Mouse (Mus musculus) limb, embryonic 12.5 days (tissue): ENCODE measurements around the gene Adgrl1. TPM values are rescaled to one million over a fixed set of nuclear protein-coding genes. Genes with fewer than 3 reads are reported as not detected.

Experiments used
- ATAC-seq: fragments of 200-750 bp; cut with Nextera tagmentation; 2 replicates; pipeline ENCODE4 v1.8.0; 2017; ENCODE audit warnings: low read depth, moderate TSS enrichment; ENCODE audit not compliant: insufficient number of reproducible peaks, insufficient read depth, low FRiP score, low TSS enrichment
- H3K27ac ChIP-seq: fragments of 300-500 bp; sonication (generic); 2 replicates; pipeline ENCODE4 v1.5.1; 2016; ENCODE audit warnings: mild to moderate bottlenecking, moderate library complexity
- H3K27me3 ChIP-seq: fragments of 300-500 bp; sonication (generic); 2 replicates; pipeline ENCODE4 v1.6.1; 2016; ENCODE audit warnings: mild to moderate bottlenecking, moderate library complexity
- H3K36me3 ChIP-seq: fragments of 300-500 bp; sonication (generic); 2 replicates; pipeline ENCODE4 v1.6.1; 2016; ENCODE audit warnings: mild to moderate bottlenecking, moderate library complexity
- H3K4me1 ChIP-seq: fragments of 300-500 bp; sonication (generic); replicated peaks from 2 replicates; pipeline ENCODE4 v1.6.1; 2016
- H3K4me2 ChIP-seq: fragments of 300-500 bp; sonication (generic); 2 replicates; pipeline ENCODE4 v1.6.1; 2016; ENCODE audit warnings: mild to moderate bottlenecking, moderate library complexity
- H3K4me3 ChIP-seq: fragments of 300-500 bp; sonication (generic); replicated peaks from 2 replicates; pipeline ENCODE4 v1.5.1; 2016; ENCODE audit warnings: mild to moderate bottlenecking
- H3K9ac ChIP-seq: fragments of 300-500 bp; sonication (generic); replicated peaks from 2 replicates; pipeline ENCODE4 v1.6.1; 2016; ENCODE audit warnings: mild to moderate bottlenecking, moderate library complexity
- H3K9me3 ChIP-seq: fragments of 300-500 bp; sonication (generic); 2 replicates; pipeline ENCODE4 v1.6.1; 2016; ENCODE audit warnings: mild to moderate bottlenecking, moderate library complexity
- WGBS: fragments of 180-500 bp; shearing (Covaris S2); methylation state at CpG from one replicate; pipeline ENCODE4 v1.1.7; 2016; 5-methylcytosine and 5-hydroxymethylcytosine counted together
- polyA plus RNA-seq: library from polyadenylated mRNA; unstranded; fragments of >200 nt; fragmentation: Nextera tagmentation; extraction: Ambion mirVana; gene quantifications from 2 replicates; pipeline ENCODE4 v1.2.1, GENCODE M21; 2016

Adgrl1 gene
- polyA plus RNA-seq, 1 experiment from 2014 or later: 32.7 TPM

GRCm38 (mm10) chr8:83902961-83903666, 3.2 kb downstream of the Adgrl1 start:
- H3K4me2 ChIP-seq: peak overlapping the region; percentile 84
- H3K4me1 ChIP-seq: peaks cover 44% of the 10 kb centered on the region
- peak overlapping the region; percentile 99 for H3K4me3 ChIP-seq
- peak overlapping the region; percentile 83 for H3K27ac ChIP-seq
- peaks cover 28% of the 10 kb centered on the region for H3K36me3 ChIP-seq
- H3K27me3 ChIP-seq: no peaks in the 10 kb centered on the region
- H3K9ac ChIP-seq: peak overlapping the region; percentile 28; the same call in 1 of the 2 replicates
- ATAC-seq: no peak
- WGBS: 4% methylated on average over 13 of the region's 13 CpGs
- no peaks in the 10 kb centered on the region for H3K9me3 ChIP-seq

- Histone ChIP-seq H3K27me3 (no peaks in the 10 kb centered on the region), H3K9ac (no peak overlapping the region), H3K4me1 (peaks cover 28% of the 10 kb centered on the region), H3K4me2 (no peak overlapping the region), H3K27ac (no peak overlapping the region), H3K36me3 (peaks cover 40% of the 10 kb centered on the region), H3K9me3 (no peaks in the 10 kb centered on the region), H3K4me3 (no peak overlapping the region)
- ATAC-seq: no peak
- WGBS: 90% methylated on average over 6 of the region's 6 CpGs
Measured at GRCm38 (mm10) chr8:83908583-83908982, 8.7 kb downstream of the Adgrl1 start.

GRCm38 (mm10) chr8:83909311-83909710, 9.4 kb downstream of the Adgrl1 start:
- Histone ChIP-seq H3K27me3 (no peaks in the 10 kb centered on the region), H3K27ac (no peak overlapping the region), H3K36me3 (peaks cover 40% of the 10 kb centered on the region), H3K9me3 (no peaks in the 10 kb centered on the region), H3K4me1 (peaks cover 21% of the 10 kb centered on the region), H3K9ac (no peak overlapping the region), H3K4me2 (no peak overlapping the region), H3K4me3 (no peak overlapping the region)
- ATAC-seq: no peak
- WGBS: 52% methylated on average over 8 of the region's 8 CpGs

GRCm38 (mm10) chr8:83911809-83912731, 12.2 kb downstream of the Adgrl1 start:
- Histone ChIP-seq H3K9me3 (no peaks in the 10 kb centered on the region), H3K4me3 (no peak overlapping the region), H3K4me2 (no peak overlapping the region), H3K9ac (no peak overlapping the region), H3K36me3 (peaks cover 29% of the 10 kb centered on the region), H3K27ac (no peak overlapping the region), H3K4me1 (peaks cover 20% of the 10 kb centered on the region), H3K27me3 (no peaks in the 10 kb centered on the region)
- ATAC-seq: no peak
- WGBS: 75% methylated on average over 5 of the region's 5 CpGs

DNA sequence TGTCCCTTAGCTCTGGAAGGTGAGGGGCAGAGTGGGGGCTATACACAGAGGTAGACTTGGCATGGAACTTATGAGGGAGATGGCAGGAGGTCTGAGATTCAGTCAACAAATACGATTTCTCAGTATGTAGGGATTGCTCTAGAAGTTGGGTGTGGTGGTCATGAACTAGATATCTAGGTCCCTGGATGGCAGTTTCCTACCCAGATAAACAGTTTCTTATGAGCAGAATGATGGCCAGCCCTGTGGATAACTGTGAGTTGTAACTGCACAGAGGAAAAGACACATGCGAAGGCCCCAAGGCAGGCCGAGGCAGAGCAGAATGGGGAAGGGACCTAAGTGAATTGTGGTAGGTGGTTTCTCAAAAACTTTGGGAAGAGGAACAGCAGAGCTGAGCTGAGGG, 14.3 kb downstream of the Adgrl1 start:
- ATAC-seq: no peak
- Histone ChIP-seq H3K4me3 (no peak overlapping the region), H3K9ac (no peak overlapping the region), H3K4me1 (peaks cover 20% of the 10 kb centered on the region), H3K27ac (no peak overlapping the region), H3K36me3 (peaks cover 39% of the 10 kb centered on the region), H3K9me3 (no peaks in the 10 kb centered on the region), H3K27me3 (no peaks in the 10 kb centered on the region), H3K4me2 (no peak overlapping the region)
- 89% methylated on average over 3 of the region's 3 CpGs for WGBS

- Histone ChIP-seq H3K36me3 (peaks cover 41% of the 10 kb centered on the region), H3K9ac (no peak overlapping the region), H3K4me3 (no peak overlapping the region), H3K4me2 (no peak overlapping the region), H3K27me3 (no peaks in the 10 kb centered on the region), H3K27ac (no peak overlapping the region), H3K4me1 (peaks cover 20% of the 10 kb centered on the region), H3K9me3 (no peaks in the 10 kb centered on the region)
- ATAC-seq: no peak
- 36% methylated on average over 5 of the region's 5 CpGs for WGBS
Measured at GRCm38 (mm10) chr8:83914860-83915259, 15.0 kb downstream of the Adgrl1 start.

GRCm38 (mm10) chr8:83916015-83916414, 16.1 kb downstream of the Adgrl1 start:
- Histone ChIP-seq H3K36me3 (peaks cover 51% of the 10 kb centered on the region), H3K27me3 (no peaks in the 10 kb centered on the region), H3K4me1 (peaks cover 20% of the 10 kb centered on the region), H3K4me3 (no peak overlapping the region), H3K9ac (no peak overlapping the region), H3K9me3 (no peaks in the 10 kb centered on the region), H3K4me2 (no peak overlapping the region), H3K27ac (no peak overlapping the region)
- WGBS: 82% methylated on average over 5 of the region's 5 CpGs
- ATAC-seq: no peak

GRCm38 (mm10) chr8:83917566-83917965, 17.7 kb downstream of the Adgrl1 start:
- Histone ChIP-seq H3K4me2 (no peak overlapping the region), H3K4me3 (no peak overlapping the region), H3K4me1 (peaks cover 11% of the 10 kb centered on the region), H3K9ac (no peak overlapping the region), H3K9me3 (no peaks in the 10 kb centered on the region), H3K36me3 (peaks cover 64% of the 10 kb centered on the region), H3K27me3 (no peaks in the 10 kb centered on the region), H3K27ac (no peak overlapping the region)
- no peak for ATAC-seq
- 84% methylated on average over 6 of the region's 6 CpGs for WGBS

GRCm38 (mm10) chr8:83921558-83921957, 21.7 kb downstream of the Adgrl1 start:
- Histone ChIP-seq H3K27ac (no peak overlapping the region), H3K9me3 (no peaks in the 10 kb centered on the region), H3K36me3 (peaks cover 94% of the 10 kb centered on the region), H3K4me2 (no peak overlapping the region), H3K9ac (no peak overlapping the region), H3K4me3 (no peak overlapping the region), H3K27me3 (no peaks in the 10 kb centered on the region), H3K4me1 (no peaks in the 10 kb centered on the region)
- 68% methylated on average over 3 of the region's 3 CpGs for WGBS
- no peak for ATAC-seq

- H3K36me3 ChIP-seq: peaks cover 96% of the 10 kb centered on the region
- ATAC-seq: no peak
- H3K4me3 ChIP-seq: no peak overlapping the region
- WGBS: 88% methylated on average over 8 of the region's 8 CpGs
- no peaks in the 10 kb centered on the region for H3K9me3 ChIP-seq
- no peak overlapping the region for H3K9ac ChIP-seq
- no peaks in the 10 kb centered on the region for H3K4me1 ChIP-seq
- H3K27me3 ChIP-seq: no peaks in the 10 kb centered on the region
- H3K4me2 ChIP-seq: no peak overlapping the region
- H3K27ac ChIP-seq: no peak overlapping the region
Measured at GRCm38 (mm10) chr8:83922727-83923126, 22.8 kb downstream of the Adgrl1 start.

DNA sequence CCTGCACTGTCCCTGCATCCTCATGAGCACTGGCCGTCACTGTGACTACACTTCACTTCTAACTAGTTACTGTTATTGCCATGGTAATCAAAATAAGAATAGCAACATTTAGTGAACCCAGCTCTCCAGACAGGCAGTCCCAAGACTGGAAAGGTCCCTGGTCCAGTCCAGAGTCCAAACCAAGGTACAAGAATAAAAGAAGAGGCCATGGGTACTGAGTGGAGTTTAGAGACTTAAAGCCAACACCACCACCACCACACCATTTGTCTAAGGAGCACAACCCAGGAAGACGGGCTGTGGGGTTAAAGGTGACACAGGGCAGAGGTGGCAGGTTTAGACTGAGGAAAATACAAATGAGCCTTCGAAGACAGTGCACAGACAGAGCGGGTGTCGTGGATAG, 24.7 kb downstream of the Adgrl1 start:
- Histone ChIP-seq H3K9ac (no peak overlapping the region), H3K27ac (no peak overlapping the region), H3K27me3 (no peaks in the 10 kb centered on the region), H3K36me3 (peaks cover 97% of the 10 kb centered on the region), H3K4me1 (no peaks in the 10 kb centered on the region), H3K4me3 (no peak overlapping the region), H3K4me2 (no peak overlapping the region), H3K9me3 (no peaks in the 10 kb centered on the region)
- no peak for ATAC-seq
- 93% methylated on average over 5 of the region's 5 CpGs for WGBS
